Mouse (Mus musculus): Measurements from ENCODE around the gene Polr1c. TPM values are rescaled to one million over a fixed set of nuclear protein-coding genes. Genes with fewer than 3 reads are reported as not detected.

The Polr1c gene
- polyA plus RNA-seq, 1 experiment from 2014 or later: 90.4 TPM

DNA sequence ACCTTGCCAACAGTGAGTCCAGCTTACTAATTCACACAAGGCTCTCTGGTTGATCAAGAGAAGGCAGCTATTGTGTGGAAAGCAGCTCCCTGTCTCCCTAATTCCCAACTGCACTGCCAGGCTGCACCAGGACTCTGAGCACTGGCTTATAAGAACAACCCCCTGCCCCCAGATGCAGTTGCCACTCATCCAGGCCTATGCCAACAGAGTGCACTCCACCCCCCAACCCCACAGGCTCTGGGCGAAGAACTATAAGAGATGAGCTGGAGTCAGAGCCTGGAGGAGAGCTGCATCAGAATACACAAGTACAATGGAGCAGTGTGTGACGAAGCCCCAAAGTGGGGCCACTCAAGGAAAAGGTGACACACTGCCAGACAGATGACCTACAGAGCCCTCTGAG, 24.2 kb upstream of the Polr1c start:
- no peak for DNase-seq (ENCODE audit: low spot score)
- Histone ChIP-seq H3K27me3 (replicated peaks; ENCODE audit: control insufficient read depth, insufficient read depth, low read length) (no peaks in the 10 kb centered on the region), H3K36me3 (ENCODE audit: control insufficient read depth, insufficient read depth, low read length) (peaks cover 11% of the 10 kb centered on the region; the same call in 1 of the 2 replicates), H3K4me1 (replicated peaks; ENCODE audit: control insufficient read depth, insufficient read depth, low read length) (peaks cover 4% of the 10 kb centered on the region), H3K27ac (ENCODE audit: low read depth, low read length) (no peak overlapping the region), H3K4me2 (no peak overlapping the region), H3K9me3 (ENCODE audit: control insufficient read depth, low read length) (no peaks in the 10 kb centered on the region), H3K9ac (ENCODE audit: low read depth, low read length) (no peak overlapping the region), H3K4me3 (ENCODE audit: low read depth, low read length) (no peak overlapping the region)
- no peak for ATAC-seq (replicated peaks; ENCODE audit: low FRiP score)
- 90% methylated on average over 2 of the region's 2 CpGs for WGBS

GRCm38 (mm10) chr17:46269771-46270534, 22.1 kb upstream of the Polr1c start:
- no peak overlapping the region for H3K9ac ChIP-seq (ENCODE audit: low read depth, low read length)
- WGBS: 85% methylated on average over 19 of the region's 19 CpGs
- H3K27ac ChIP-seq (ENCODE audit: low read depth, low read length): no peak overlapping the region
- no peaks in the 10 kb centered on the region for H3K9me3 ChIP-seq (ENCODE audit: control insufficient read depth, low read length)
- DNase-seq (ENCODE audit: low spot score) (no peak), ATAC-seq (replicated peaks; ENCODE audit: low FRiP score) (no peak)
- no peaks in the 10 kb centered on the region for H3K4me1 ChIP-seq (replicated peaks; ENCODE audit: control insufficient read depth, insufficient read depth, low read length)
- H3K27me3 ChIP-seq (replicated peaks; ENCODE audit: control insufficient read depth, insufficient read depth, low read length): no peaks in the 10 kb centered on the region
- peaks cover 18% of the 10 kb centered on the region; the same call in 1 of the 2 replicates for H3K36me3 ChIP-seq (ENCODE audit: control insufficient read depth, insufficient read depth, low read length)
- no peak overlapping the region for H3K4me2 ChIP-seq
- H3K4me3 ChIP-seq (ENCODE audit: low read depth, low read length): no peak overlapping the region

DNA sequence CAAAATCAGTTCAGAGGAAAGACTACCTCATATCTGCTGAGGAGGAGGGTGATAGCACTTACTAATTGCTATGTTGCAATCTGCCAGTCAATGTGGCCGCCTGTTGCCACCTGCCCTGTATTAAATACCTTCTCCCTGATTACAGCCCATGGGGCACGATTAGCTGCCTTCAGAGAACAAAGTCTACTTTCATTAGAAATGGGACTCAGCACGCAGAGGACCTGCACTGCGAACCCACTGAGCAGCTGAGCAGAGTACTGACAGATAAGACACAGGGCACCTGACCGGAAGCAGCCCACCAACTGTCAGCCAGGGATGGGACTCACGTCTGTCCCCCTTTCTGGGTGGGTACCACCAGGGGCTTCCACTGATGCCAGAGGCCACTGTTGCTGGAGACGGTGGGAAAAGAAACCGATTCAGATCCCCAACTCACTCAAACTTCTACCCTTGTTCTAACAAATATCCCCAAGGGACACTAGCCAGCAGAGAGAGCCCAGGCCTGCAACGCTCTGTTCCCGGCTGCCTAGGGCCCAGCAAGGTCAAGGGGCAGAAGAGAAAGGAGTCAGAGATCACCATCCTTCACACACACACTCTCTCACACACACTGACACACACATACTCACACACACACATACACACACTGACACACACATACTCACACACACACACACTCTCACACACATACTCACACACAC, 20.3 kb upstream of the Polr1c start:
- Histone ChIP-seq H3K9me3 (ENCODE audit: control insufficient read depth, low read length) (no peaks in the 10 kb centered on the region), H3K4me1 (replicated peaks; ENCODE audit: control insufficient read depth, insufficient read depth, low read length) (no peaks in the 10 kb centered on the region), H3K4me3 (ENCODE audit: low read depth, low read length) (no peak overlapping the region), H3K36me3 (ENCODE audit: control insufficient read depth, insufficient read depth, low read length) (peaks cover 28% of the 10 kb centered on the region), H3K27me3 (replicated peaks; ENCODE audit: control insufficient read depth, insufficient read depth, low read length) (no peaks in the 10 kb centered on the region), H3K27ac (ENCODE audit: low read depth, low read length) (no peak overlapping the region), H3K9ac (ENCODE audit: low read depth, low read length) (no peak overlapping the region), H3K4me2 (no peak overlapping the region)
- no peak for DNase-seq (ENCODE audit: low spot score)
- no peak for ATAC-seq (replicated peaks; ENCODE audit: low FRiP score)
- WGBS: 76% methylated on average over 10 of the region's 10 CpGs

- Histone ChIP-seq H3K36me3 (ENCODE audit: control insufficient read depth, insufficient read depth, low read length) (peaks cover 29% of the 10 kb centered on the region), H3K27me3 (replicated peaks; ENCODE audit: control insufficient read depth, insufficient read depth, low read length) (no peaks in the 10 kb centered on the region)
These were observed 19.7 kb upstream of the Polr1c start for GRCm38 (mm10) chr17:46267511-46267910.

DNA sequence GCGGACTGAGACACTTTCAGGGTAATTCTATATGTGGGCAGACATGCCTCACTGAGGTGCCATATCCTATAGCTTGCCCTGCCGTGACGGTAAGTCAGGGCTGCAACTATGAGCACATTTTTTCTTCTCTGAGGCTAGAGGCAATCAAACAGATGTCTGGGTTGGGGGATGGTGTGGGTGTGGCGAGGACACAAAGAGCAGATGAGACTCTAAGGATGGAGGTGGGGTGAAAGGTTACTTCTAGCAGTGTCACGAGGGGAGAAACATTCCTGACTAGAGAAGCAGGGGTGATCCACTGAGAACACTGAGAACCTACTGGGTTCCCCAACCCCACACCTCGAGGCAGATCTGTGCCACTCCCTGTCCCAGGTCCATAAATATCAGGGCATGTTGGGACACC, 19.1 kb upstream of the Polr1c start:
- H3K9ac ChIP-seq (ENCODE audit: low read depth, low read length): no peak overlapping the region
- H3K27ac ChIP-seq (ENCODE audit: low read depth, low read length): no peak overlapping the region
- no peak for ATAC-seq (replicated peaks; ENCODE audit: low FRiP score)

More at GRCm38 (mm10) chr17:46267511-46267910, 19.7 kb upstream of the Polr1c start:
- Histone ChIP-seq H3K4me2 (no peak overlapping the region), H3K9ac (ENCODE audit: low read depth, low read length) (no peak overlapping the region), H3K27ac (ENCODE audit: low read depth, low read length) (no peak overlapping the region), H3K9me3 (ENCODE audit: control insufficient read depth, low read length) (no peaks in the 10 kb centered on the region), H3K4me1 (replicated peaks; ENCODE audit: control insufficient read depth, insufficient read depth, low read length) (no peaks in the 10 kb centered on the region), H3K4me3 (ENCODE audit: low read depth, low read length) (no peak overlapping the region)
- WGBS: 73% methylated on average over 7 of the region's 7 CpGs
- no peak for DNase-seq (ENCODE audit: low spot score)
- no peak for ATAC-seq (replicated peaks; ENCODE audit: low FRiP score)

GRCm38 (mm10) chr17:46265918-46266618, 18.2 kb upstream of the Polr1c start:
- H3K4me2 ChIP-seq: no peak overlapping the region
- no peak overlapping the region for H3K9ac ChIP-seq (ENCODE audit: low read depth, low read length)
- no peaks in the 10 kb centered on the region for H3K9me3 ChIP-seq (ENCODE audit: control insufficient read depth, low read length)
- H3K36me3 ChIP-seq (ENCODE audit: control insufficient read depth, insufficient read depth, low read length): peaks cover 40% of the 10 kb centered on the region
- no peak overlapping the region for H3K4me3 ChIP-seq (ENCODE audit: low read depth, low read length)
- ATAC-seq (replicated peaks; ENCODE audit: low FRiP score) (0 out of 2 replicates have a peak, but pooled peaks have one; percentile 22), DNase-seq (ENCODE audit: low spot score) (peak; percentile 78)
- no peak overlapping the region for H3K27ac ChIP-seq (ENCODE audit: low read depth, low read length)
- H3K4me1 ChIP-seq (replicated peaks; ENCODE audit: control insufficient read depth, insufficient read depth, low read length): no peaks in the 10 kb centered on the region
- H3K27me3 ChIP-seq (replicated peaks; ENCODE audit: control insufficient read depth, insufficient read depth, low read length): no peaks in the 10 kb centered on the region
- 35% methylated on average over 14 of the region's 14 CpGs for WGBS

More for the DNA sequence above, 19.1 kb upstream of the Polr1c start:
- WGBS: 74% methylated on average over 6 of the region's 6 CpGs
- Histone ChIP-seq H3K4me1 (replicated peaks; ENCODE audit: control insufficient read depth, insufficient read depth, low read length) (no peaks in the 10 kb centered on the region), H3K4me2 (no peak overlapping the region), H3K9me3 (ENCODE audit: control insufficient read depth, low read length) (no peaks in the 10 kb centered on the region), H3K27me3 (replicated peaks; ENCODE audit: control insufficient read depth, insufficient read depth, low read length) (no peaks in the 10 kb centered on the region), H3K36me3 (ENCODE audit: control insufficient read depth, insufficient read depth, low read length) (peaks cover 34% of the 10 kb centered on the region), H3K4me3 (ENCODE audit: low read depth, low read length) (no peak overlapping the region)
- no peak for DNase-seq (ENCODE audit: low spot score)

DNA sequence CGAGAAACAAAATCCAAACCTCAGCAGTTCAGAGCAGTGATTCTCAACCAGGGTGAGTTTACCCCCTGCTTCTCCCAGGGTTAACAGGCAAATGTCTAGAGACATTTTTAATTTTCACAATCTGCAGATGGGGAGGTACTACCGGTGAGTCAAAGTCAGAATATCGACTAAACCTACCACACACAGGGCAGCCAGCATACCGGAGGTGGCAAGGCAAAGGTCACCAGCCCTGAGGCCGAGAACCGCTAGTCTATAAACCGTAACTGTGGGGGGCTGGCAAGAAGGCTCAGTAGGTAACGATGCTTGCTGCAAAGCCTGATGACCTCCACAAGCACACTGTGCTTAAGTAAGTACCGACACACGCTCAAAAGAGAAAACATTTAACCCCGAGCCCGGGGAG, 17.6 kb upstream of the Polr1c start:
- WGBS: 87% methylated on average over 12 of the region's 12 CpGs
- Histone ChIP-seq H3K9me3 (ENCODE audit: control insufficient read depth, low read length) (no peaks in the 10 kb centered on the region), H3K27ac (ENCODE audit: low read depth, low read length) (no peak overlapping the region), H3K27me3 (replicated peaks; ENCODE audit: control insufficient read depth, insufficient read depth, low read length) (no peaks in the 10 kb centered on the region), H3K36me3 (ENCODE audit: control insufficient read depth, insufficient read depth, low read length) (peaks cover 40% of the 10 kb centered on the region), H3K4me2 (no peak overlapping the region), H3K9ac (ENCODE audit: low read depth, low read length) (no peak overlapping the region), H3K4me3 (ENCODE audit: low read depth, low read length) (no peak overlapping the region), H3K4me1 (replicated peaks; ENCODE audit: control insufficient read depth, insufficient read depth, low read length) (no peaks in the 10 kb centered on the region)
- ATAC-seq (replicated peaks; ENCODE audit: low FRiP score) (no peak), DNase-seq (ENCODE audit: low spot score) (no peak)

- H3K9ac ChIP-seq (ENCODE audit: low read depth, low read length): no peak overlapping the region
- H3K9me3 ChIP-seq (ENCODE audit: control insufficient read depth, low read length): no peaks in the 10 kb centered on the region
These were observed 14.4 kb upstream of the Polr1c start for GRCm38 (mm10) chr17:46262201-46262694.

More at GRCm38 (mm10) chr17:46262201-46262694, 14.4 kb upstream of the Polr1c start:
- Histone ChIP-seq H3K36me3 (ENCODE audit: control insufficient read depth, insufficient read depth, low read length) (peaks cover 54% of the 10 kb centered on the region), H3K27ac (ENCODE audit: low read depth, low read length) (no peak overlapping the region), H3K4me3 (ENCODE audit: low read depth, low read length) (no peak overlapping the region), H3K27me3 (replicated peaks; ENCODE audit: control insufficient read depth, insufficient read depth, low read length) (no peaks in the 10 kb centered on the region), H3K4me1 (replicated peaks; ENCODE audit: control insufficient read depth, insufficient read depth, low read length) (peaks cover 5% of the 10 kb centered on the region; the same call in 1 of the 2 replicates), H3K4me2 (no peak overlapping the region)
- no peak for ATAC-seq (replicated peaks; ENCODE audit: low FRiP score)
- WGBS: 90% methylated on average over 5 of the region's 5 CpGs
- DNase-seq (ENCODE audit: low spot score): no peak

Measured in liver, embryonic 11.5 days (tissue).